Mouse (Mus musculus): ENCODE measurements at regions not wholly inside any gene's neighbourhood (a gene's known extent, or its start where the extent isn't known, plus 50 kb on each side); places are given as distances from the start of the nearest gene placed in this dataset.
"Not testable (repeated sequence)": the region's sequence is repeated elsewhere in the genome, so short reads cannot be mapped to it uniquely, and the experiment has no call there.

- no peak for DNase-seq (ENCODE audit: low spot score)
Observed at GRCm38 (mm10) chr7:73028952-73029351, 346.4 kb upstream of the Rgma start.

GRCm38 (mm10) chr7:73031407-73031806, 343.9 kb upstream of the Rgma start:
- no peak for DNase-seq (ENCODE audit: low spot score)

GRCm38 (mm10) chr7:73032316-73032980, 342.9 kb upstream of the Rgma start:
- no peak for DNase-seq (ENCODE audit: low spot score)

GRCm38 (mm10) chr7:73036801-73037555, 338.3 kb upstream of the Rgma start:
- peak; percentile 74 for DNase-seq (ENCODE audit: low spot score)

- DNase-seq (ENCODE audit: low spot score): no peak
Observed at GRCm38 (mm10) chr7:73037638-73038037, 337.7 kb upstream of the Rgma start.

GRCm38 (mm10) chr7:73039921-73040320, 335.4 kb upstream of the Rgma start:
- no peak for DNase-seq (ENCODE audit: low spot score)

GRCm38 (mm10) chr7:73044316-73044715, 331.0 kb upstream of the Rgma start:
- no peak for DNase-seq (ENCODE audit: low spot score)

GRCm38 (mm10) chr7:73055891-73056290, 319.4 kb upstream of the Rgma start:
- no peak for DNase-seq (ENCODE audit: low spot score)

GRCm38 (mm10) chr7:73063556-73063955, 311.8 kb upstream of the Rgma start:
- no peak for DNase-seq (ENCODE audit: low spot score)

GRCm38 (mm10) chr7:73068534-73068933, 306.8 kb upstream of the Rgma start:
- no peak for DNase-seq (ENCODE audit: low spot score)

- peak; percentile 4 for DNase-seq (ENCODE audit: low spot score)
Observed at GRCm38 (mm10) chr7:73069352-73069751, 306.0 kb upstream of the Rgma start.

- not testable (repeated sequence) for DNase-seq (ENCODE audit: low spot score)
Observed at GRCm38 (mm10) chr7:73075391-73075790, 299.9 kb upstream of the Rgma start.

GRCm38 (mm10) chr7:73087496-73088185, 287.7 kb upstream of the Rgma start:
- no peak for DNase-seq (ENCODE audit: low spot score)

GRCm38 (mm10) chr7:73088321-73088720, 287.0 kb upstream of the Rgma start:
- no peak for DNase-seq (ENCODE audit: low spot score)

- no peak for DNase-seq (ENCODE audit: low spot score)
Observed at GRCm38 (mm10) chr7:73091758-73092157, 283.6 kb upstream of the Rgma start.

- DNase-seq (ENCODE audit: low spot score): peak; percentile 10
Observed at GRCm38 (mm10) chr7:73094059-73094458, 281.2 kb upstream of the Rgma start.

GRCm38 (mm10) chr7:73118871-73119270, 256.4 kb upstream of the Rgma start:
- DNase-seq (ENCODE audit: low spot score): peak; percentile 38

GRCm38 (mm10) chr7:73120276-73120675, 255.0 kb upstream of the Rgma start:
- no peak for DNase-seq (ENCODE audit: low spot score)

- DNase-seq (ENCODE audit: low spot score): no peak
Observed at GRCm38 (mm10) chr7:73124976-73125375, 250.3 kb upstream of the Rgma start.

- no peak for DNase-seq (ENCODE audit: low spot score)
Observed at GRCm38 (mm10) chr7:73125864-73126263, 249.4 kb upstream of the Rgma start.

- no peak for DNase-seq (ENCODE audit: low spot score)
Observed at GRCm38 (mm10) chr7:73135786-73136185, 239.5 kb upstream of the Rgma start.

GRCm38 (mm10) chr7:73138269-73138668, 237.0 kb upstream of the Rgma start:
- peak; percentile 12 for DNase-seq (ENCODE audit: low spot score)
